Mouse (Mus musculus) hindbrain, embryonic 12.5 days (tissue): ENCODE results near the gene B3glct. TPM values are rescaled to one million over a fixed set of nuclear protein-coding genes. Genes with fewer than 3 reads are reported as not detected.

ENCODE experiments used
- ATAC-seq: fragments of 200-750 bp; cut with Nextera tagmentation; 2 replicates; pipeline ENCODE4 v1.8.0; 2017; ENCODE audit warnings: moderate TSS enrichment; ENCODE audit not compliant: low FRiP score
- H3K27ac ChIP-seq: fragments of 300-500 bp; sonication (generic); 2 replicates; pipeline ENCODE4 v1.5.1; 2016; ENCODE audit warnings: mild to moderate bottlenecking
- H3K27me3 ChIP-seq: fragments of 300-500 bp; sonication (generic); 2 replicates; pipeline ENCODE4 v1.6.1; 2016; ENCODE audit warnings: mild to moderate bottlenecking
- H3K36me3 ChIP-seq: fragments of 300-500 bp; sonication (generic); 2 replicates; pipeline ENCODE4 v1.6.1; 2016; ENCODE audit warnings: mild to moderate bottlenecking
- H3K4me1 ChIP-seq: fragments of 300-500 bp; sonication (generic); 2 replicates; pipeline ENCODE4 v1.6.1; 2016
- H3K4me2 ChIP-seq: fragments of 300-500 bp; sonication (generic); replicated peaks from 2 replicates; pipeline ENCODE4 v1.6.1; 2016; ENCODE audit warnings: mild to moderate bottlenecking
- H3K4me3 ChIP-seq: fragments of 300-500 bp; sonication (generic); 2 replicates; pipeline ENCODE4 v1.5.1; 2016; ENCODE audit warnings: mild to moderate bottlenecking
- H3K9ac ChIP-seq: fragments of 300-500 bp; sonication (generic); 2 replicates; pipeline ENCODE4 v1.6.1; 2016; ENCODE audit warnings: mild to moderate bottlenecking, moderate library complexity
- H3K9me3 ChIP-seq: fragments of 300-500 bp; sonication (generic); replicated peaks from 2 replicates; pipeline ENCODE4 v1.6.1; 2016; ENCODE audit warnings: mild to moderate bottlenecking
- WGBS: fragments of 180-500 bp; shearing (Covaris S2); methylation state at CpG from one replicate; pipeline ENCODE4 v1.1.7; 2016; 5-methylcytosine and 5-hydroxymethylcytosine counted together
- polyA plus RNA-seq: library from polyadenylated mRNA; unstranded; fragments of >200 nt; fragmentation: Nextera tagmentation; extraction: Ambion mirVana; gene quantifications from 2 replicates; pipeline ENCODE4 v1.2.1, GENCODE M21; 2016

The B3glct gene
- 14.8 and 16.3 TPM in 2 replicates for polyA plus RNA-seq

- WGBS = under 1% methylated on average over 88 of the region's 106 CpGs
- H3K36me3 ChIP-seq = no peaks in the 10 kb centered on the region
- H3K9ac ChIP-seq = peak within 1 kb of the TSS; percentile 86
- peak within 1 kb of the TSS; percentile 70; the same call in 1 of the 2 replicates for H3K27ac ChIP-seq
- peaks cover 10% of the 10 kb centered on the region for H3K4me1 ChIP-seq
- H3K4me2 ChIP-seq = peak within 1 kb of the TSS; percentile 95
- peak within 1 kb of the TSS; percentile 76 for H3K4me3 ChIP-seq
- H3K9me3 ChIP-seq = no peaks in the 10 kb centered on the region
- H3K27me3 ChIP-seq = peaks cover 4% of the 10 kb centered on the region
- peak; percentile 96 for ATAC-seq
Measured at GRCm38 (mm10) chr5:149678100-149678989, at the start of gene B3glct. B3glct (plus strand) TSS chr5:149678230.

- 79% methylated on average over 11 of the region's 11 CpGs for WGBS
- Histone ChIP-seq H3K4me1 (peaks cover 18% of the 10 kb centered on the region), H3K27ac (no peak overlapping the region), H3K4me2 (peak overlapping the region; percentile 93), H3K9me3 (no peaks in the 10 kb centered on the region), H3K27me3 (no peaks in the 10 kb centered on the region), H3K9ac (peak overlapping the region; percentile 77), H3K4me3 (peak overlapping the region; percentile 74), H3K36me3 (peaks cover 40% of the 10 kb centered on the region)
- no peak for ATAC-seq
Measured at GRCm38 (mm10) chr5:149634409-149635035, 43.5 kb upstream of the B3glct start.

- no peaks in the 10 kb centered on the region for H3K27me3 ChIP-seq
Measured at GRCm38 (mm10) chr5:149635556-149635955, 42.5 kb upstream of the B3glct start.

GRCm38 (mm10) chr5:149636075-149636920 lies 41.7 kb upstream of the B3glct start, which contains the start of gene Hsph1:
Hsph1 (minus strand) TSS chr5:149636376.
- Histone ChIP-seq H3K4me1 (peaks cover 18% of the 10 kb centered on the region), H3K9ac (peak within 1 kb of the TSS; percentile 77), H3K27me3 (no peaks in the 10 kb centered on the region), H3K36me3 (peaks cover 22% of the 10 kb centered on the region), H3K9me3 (no peaks in the 10 kb centered on the region), H3K4me3 (peak within 1 kb of the TSS; percentile 74), H3K4me2 (peak within 1 kb of the TSS; percentile 93), H3K27ac (peak within 1 kb of the TSS; percentile 88)
- peak; percentile 99 for ATAC-seq
- under 1% methylated on average over 60 of the region's 60 CpGs for WGBS

More at GRCm38 (mm10) chr5:149635556-149635955, 42.5 kb upstream of the B3glct start:
- H3K4me2 ChIP-seq = peak overlapping the region; percentile 93
- H3K27ac ChIP-seq = peak overlapping the region; percentile 88
- peak overlapping the region; percentile 77 for H3K9ac ChIP-seq
- ATAC-seq = no peak; the same call in 1 of the 2 replicates
- H3K4me3 ChIP-seq = peak overlapping the region; percentile 74
- H3K36me3 ChIP-seq = peaks cover 29% of the 10 kb centered on the region
- no peaks in the 10 kb centered on the region for H3K9me3 ChIP-seq
- 2% methylated on average over 24 of the region's 24 CpGs for WGBS
- peaks cover 18% of the 10 kb centered on the region for H3K4me1 ChIP-seq

GRCm38 (mm10) chr5:149637306-149637705 lies 40.7 kb upstream of the B3glct start:
- no peak for ATAC-seq
- H3K27me3 ChIP-seq = no peaks in the 10 kb centered on the region
- no peaks in the 10 kb centered on the region for H3K9me3 ChIP-seq
- peaks cover 12% of the 10 kb centered on the region for H3K36me3 ChIP-seq
- peak overlapping the region; percentile 41; the same call in 1 of the 2 replicates for H3K9ac ChIP-seq
- no peak overlapping the region; the same call in 1 of the 2 replicates for H3K4me3 ChIP-seq
- H3K4me1 ChIP-seq = peaks cover 18% of the 10 kb centered on the region
- H3K27ac ChIP-seq = no peak overlapping the region
- WGBS = 59% methylated on average over 8 of the region's 8 CpGs
- peak overlapping the region; percentile 93 for H3K4me2 ChIP-seq

GRCm38 (mm10) chr5:149641277-149641892 lies 36.6 kb upstream of the B3glct start:
- ATAC-seq = no peak
- Histone ChIP-seq H3K4me2 (no peak overlapping the region), H3K9ac (no peak overlapping the region), H3K4me3 (no peak overlapping the region), H3K9me3 (no peaks in the 10 kb centered on the region), H3K36me3 (no peaks in the 10 kb centered on the region), H3K4me1 (peaks cover 3% of the 10 kb centered on the region; the same call in 1 of the 2 replicates), H3K27ac (no peak overlapping the region), H3K27me3 (no peaks in the 10 kb centered on the region)
- WGBS = 90% methylated on average over 8 of the region's 8 CpGs

- Histone ChIP-seq H3K4me2 (no peak overlapping the region), H3K4me1 (peaks cover under 1% of the 10 kb centered on the region; the same call in 1 of the 2 replicates), H3K9me3 (no peaks in the 10 kb centered on the region), H3K36me3 (no peaks in the 10 kb centered on the region), H3K4me3 (no peak overlapping the region), H3K27ac (no peak overlapping the region), H3K9ac (no peak overlapping the region), H3K27me3 (no peaks in the 10 kb centered on the region)
- ATAC-seq = no peak
- WGBS = 55% methylated on average over 6 of the region's 6 CpGs
Measured at GRCm38 (mm10) chr5:149642366-149642765, 35.7 kb upstream of the B3glct start.

GRCm38 (mm10) chr5:149642783-149643509 lies 35.1 kb upstream of the B3glct start:
- Histone ChIP-seq H3K4me2 (no peak overlapping the region), H3K9ac (no peak overlapping the region), H3K9me3 (no peaks in the 10 kb centered on the region), H3K27me3 (no peaks in the 10 kb centered on the region), H3K4me3 (no peak overlapping the region), H3K4me1 (peaks cover 1% of the 10 kb centered on the region), H3K27ac (no peak overlapping the region), H3K36me3 (no peaks in the 10 kb centered on the region)
- ATAC-seq = no peak
- WGBS = 80% methylated on average over 11 of the region's 11 CpGs

- peaks cover 8% of the 10 kb centered on the region for H3K4me1 ChIP-seq
- H3K27me3 ChIP-seq = no peaks in the 10 kb centered on the region; the same call in 1 of the 2 replicates
- no peaks in the 10 kb centered on the region for H3K36me3 ChIP-seq
- 65% methylated on average over 8 of the region's 8 CpGs for WGBS
- no peak overlapping the region for H3K27ac ChIP-seq
- H3K9ac ChIP-seq = no peak overlapping the region
- no peak; the same call in 1 of the 2 replicates for ATAC-seq
- no peak overlapping the region for H3K4me2 ChIP-seq
- no peaks in the 10 kb centered on the region for H3K9me3 ChIP-seq
- H3K4me3 ChIP-seq = no peak overlapping the region
Measured at GRCm38 (mm10) chr5:149647367-149648115, 30.5 kb upstream of the B3glct start.

- H3K9ac ChIP-seq = no peak overlapping the region
- H3K9me3 ChIP-seq = no peaks in the 10 kb centered on the region
- H3K4me2 ChIP-seq = no peak overlapping the region
- H3K27me3 ChIP-seq = no peaks in the 10 kb centered on the region; the same call in 1 of the 2 replicates
- no peak overlapping the region for H3K4me3 ChIP-seq
- ATAC-seq = no peak
- H3K4me1 ChIP-seq = peaks cover 8% of the 10 kb centered on the region
- no peaks in the 10 kb centered on the region for H3K36me3 ChIP-seq
- H3K27ac ChIP-seq = no peak overlapping the region
- 79% methylated on average over 4 of the region's 4 CpGs for WGBS
Measured at GRCm38 (mm10) chr5:149648196-149648595, 29.8 kb upstream of the B3glct start.
